Comparison of ENCODE assay signal across 13 mouse cellular contexts in genomic region chr3:53669736-53670135, GRCm38 (mm10). TPM values are rescaled to one million over a fixed set of nuclear protein-coding genes. Genes with fewer than 3 reads are reported as not detected.
"Had no signal": no experiment of that assay in that cellular context is flagged by ENCODE, and none has a peak within 500 bp of the region (broad histone marks: within the 10 kb centered on the region; RNA-seq: fewer than 3 reads in every experiment).

No protein-coding gene starts in this region.

- ATAC-seq: intestine, embryonic 16.5 days; midbrain, embryonic 16.5 days had no signal

- H3K27me3 ChIP-seq: kidney, embryonic 15.5 days; limb, embryonic 13.5 days; midbrain, embryonic 12.5 days; neural tube, embryonic 13.5 days had no signal

- H3K9ac ChIP-seq: kidney, embryonic 15.5 days; limb, embryonic 13.5 days; liver, embryonic 14.5 days; midbrain, embryonic 12.5 days; neural tube, embryonic 13.5 days had no signal

- H3K36me3 ChIP-seq: kidney, embryonic 15.5 days; limb, embryonic 13.5 days; midbrain, embryonic 12.5 days; neural tube, embryonic 13.5 days had no signal

- DNase-seq: kidney, adult 2 months; kidney, postnatal 14 days; lung, adult 18-20 months; retina, postnatal 1 day; thymus, postnatal 4 days had no signal

- H3K4me3 ChIP-seq: kidney, embryonic 15.5 days; limb, embryonic 13.5 days; midbrain, embryonic 12.5 days; neural tube, embryonic 13.5 days had no signal

- H3K4me1 ChIP-seq: neural tube, embryonic 13.5 days had no signal

- H3K9me3 ChIP-seq: kidney, embryonic 15.5 days; limb, embryonic 13.5 days; midbrain, embryonic 12.5 days; neural tube, embryonic 13.5 days had no signal

- H3K27ac ChIP-seq: kidney, embryonic 15.5 days; limb, embryonic 13.5 days; liver, embryonic 14.5 days; midbrain, embryonic 12.5 days; neural tube, embryonic 13.5 days had no signal

- H3K4me2 ChIP-seq: kidney, embryonic 15.5 days; limb, embryonic 13.5 days; midbrain, embryonic 12.5 days; neural tube, embryonic 13.5 days had no signal

RNA-seq across cellular contexts. Expression of gene Frem2, which starts 12.6 kb away (rescaled TPM):
- total RNA-seq: megakaryocyte-erythroid progenitor cell, adult 5-6 weeks had no signal
